Mouse (Mus musculus) lung, postnatal 14 days (tissue): ENCODE results near the gene Cd3e.
"Not testable (repeated sequence)": the region's sequence is repeated elsewhere in the genome, so short reads cannot be mapped to it uniquely, and the experiment has no call there.

Source experiments
- DNase-seq: peaks from one replicate; pipeline ENCODE4 v3.0.0; 2021

The Cd3e gene

DNA sequence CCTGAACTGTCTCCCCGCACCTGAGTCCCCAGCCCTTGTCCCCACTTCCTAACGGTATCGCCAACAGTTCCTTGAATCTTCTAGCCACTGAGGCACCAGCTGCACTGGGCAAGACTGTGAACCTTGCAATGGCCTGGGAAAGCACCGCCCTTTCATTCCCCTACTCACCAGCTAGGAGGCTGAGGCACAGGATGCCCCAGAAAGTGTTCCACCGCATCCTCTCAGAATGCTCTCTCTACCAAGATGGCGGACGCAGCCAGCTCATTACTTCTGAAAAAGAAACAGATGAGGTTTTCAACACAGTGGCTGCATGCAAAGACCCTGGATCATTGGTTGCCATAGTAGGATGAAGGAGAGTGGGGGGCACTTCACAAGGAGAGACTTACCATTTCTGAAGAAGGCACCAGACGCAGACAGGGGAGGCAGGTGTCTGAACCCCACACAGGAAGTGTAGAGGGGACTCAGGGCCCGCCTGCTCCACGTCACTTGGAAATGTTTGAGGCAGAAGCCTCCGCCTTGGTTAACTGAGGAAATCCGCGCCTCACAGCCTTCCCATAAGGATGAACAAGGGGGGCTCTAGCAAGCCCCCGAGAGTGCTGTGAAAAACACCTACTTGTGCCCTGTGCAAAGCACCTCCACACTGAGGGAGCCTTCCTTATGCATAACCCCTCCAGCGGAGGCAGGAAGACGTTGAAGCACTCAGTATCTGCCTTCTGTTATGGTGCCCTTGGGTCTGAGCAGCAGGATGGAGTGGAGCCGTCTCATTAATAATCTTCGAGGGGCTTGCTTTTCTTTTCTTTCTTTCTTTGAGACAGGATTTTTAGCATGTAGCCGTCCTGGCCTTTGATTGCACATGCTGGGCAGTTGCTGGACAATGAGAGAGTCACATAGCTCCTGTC lies at the start of gene Cd3e:
TSS of gene Cd3e (minus strand) at position 448 of the 899 bp plus-strand sequence.
- no peak for DNase-seq

DNA sequence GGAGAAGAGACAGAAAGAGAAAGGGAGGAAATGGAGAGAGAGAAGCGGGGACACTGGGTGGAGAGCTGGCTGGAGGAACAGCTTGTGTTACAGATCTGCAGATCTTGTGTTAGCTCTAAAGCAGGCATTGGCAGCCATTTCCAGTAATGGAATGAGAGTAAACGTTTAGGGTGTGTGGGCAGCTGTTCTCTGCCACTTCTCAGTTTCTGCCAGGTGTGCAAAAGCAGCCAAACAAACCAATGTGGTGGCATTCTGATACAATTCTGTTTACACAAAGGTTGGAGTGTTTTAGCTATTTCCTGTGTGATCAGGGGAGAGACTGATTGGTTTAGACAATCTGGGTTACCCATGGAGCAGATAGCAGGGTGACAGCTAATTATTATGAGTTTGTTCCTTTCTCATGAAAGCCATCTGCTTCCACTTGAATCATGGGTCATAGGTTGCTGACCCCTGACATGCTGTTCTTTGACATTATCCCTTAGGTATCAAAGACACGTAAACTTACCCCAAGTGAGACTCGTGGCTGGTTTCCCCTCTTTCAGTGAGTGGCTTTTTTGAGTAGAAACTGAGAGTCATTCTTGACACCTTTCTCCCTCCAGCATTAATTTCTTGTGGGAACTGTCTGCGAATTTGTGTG lies 49.0 kb upstream of the Cd3e start:
- DNase-seq: no peak

DNA sequence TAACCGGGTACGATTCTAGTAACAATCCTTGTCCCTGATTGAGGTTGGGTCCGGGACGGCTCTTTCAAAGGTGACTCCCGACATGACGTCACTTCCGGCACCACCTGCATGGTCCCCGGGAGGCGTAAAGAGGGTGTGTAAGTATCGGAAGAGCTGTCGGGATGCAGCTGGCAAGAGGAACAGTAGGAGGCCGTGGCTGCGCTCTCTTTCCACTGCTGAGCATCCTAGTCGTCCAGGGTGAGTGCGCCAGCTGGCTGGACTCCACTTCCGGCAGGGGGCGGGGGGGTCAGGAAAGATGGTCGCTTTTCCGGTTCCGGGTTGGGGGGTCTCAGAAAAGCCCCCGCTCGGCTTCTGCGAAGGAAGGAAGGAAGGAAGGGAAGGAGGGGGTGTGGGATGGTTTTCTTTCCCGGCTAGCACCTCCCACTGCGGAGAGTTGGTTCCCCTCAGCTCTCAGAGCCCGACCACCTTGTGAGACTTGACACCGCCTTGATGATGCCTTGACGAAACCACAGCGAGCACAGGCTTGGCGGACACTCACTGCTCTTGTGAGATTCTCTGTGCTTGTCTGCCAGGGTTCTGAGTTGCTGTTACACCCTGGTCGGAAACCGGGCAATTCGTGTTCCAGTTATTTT lies 45.8 kb upstream of the Cd3e start, which contains the start of gene Mpzl3:
TSS of gene Mpzl3 (plus strand) at position 105 of the 632 bp plus-strand sequence.
- DNase-seq: peak; percentile 82

DNA sequence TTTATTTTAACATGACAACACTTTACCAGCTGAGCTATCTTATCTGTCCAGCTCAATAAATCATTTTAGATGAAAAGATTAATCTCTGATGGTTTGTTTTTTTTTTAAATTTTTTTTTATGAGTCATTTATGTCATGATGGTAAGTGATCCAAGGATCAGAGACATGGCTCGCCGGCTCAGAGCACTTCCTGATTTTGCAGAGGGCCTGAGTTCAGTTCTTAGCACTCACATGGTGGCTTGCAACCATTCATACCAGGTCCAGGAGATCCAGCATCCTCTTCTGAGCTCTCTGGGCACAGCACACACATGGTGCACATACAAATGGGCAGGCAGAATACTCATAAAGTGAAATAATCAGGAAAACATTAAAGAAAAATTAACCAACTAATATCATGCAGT lies 40.9 kb upstream of the Cd3e start:
- DNase-seq: no peak

DNA sequence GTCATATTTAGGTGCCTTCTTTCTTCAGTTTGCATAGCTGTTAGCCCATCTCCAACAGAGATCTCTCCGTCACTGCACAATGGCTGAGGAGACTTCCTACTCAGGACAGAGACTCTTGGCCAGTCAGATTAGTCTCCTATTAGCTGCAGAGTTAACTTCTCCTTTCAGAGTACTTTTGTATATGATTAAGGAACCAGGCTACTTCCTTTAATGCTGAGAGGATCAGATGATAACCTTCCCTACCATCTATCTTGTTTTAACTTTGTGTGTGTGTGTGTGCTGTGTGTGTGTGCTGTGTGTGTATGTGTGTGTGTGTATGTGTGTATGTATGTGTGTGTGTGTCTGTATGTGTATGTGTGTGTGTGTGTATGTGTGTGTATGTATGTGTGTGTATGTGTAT lies 40.3 kb upstream of the Cd3e start:
- DNase-seq: no peak

DNA sequence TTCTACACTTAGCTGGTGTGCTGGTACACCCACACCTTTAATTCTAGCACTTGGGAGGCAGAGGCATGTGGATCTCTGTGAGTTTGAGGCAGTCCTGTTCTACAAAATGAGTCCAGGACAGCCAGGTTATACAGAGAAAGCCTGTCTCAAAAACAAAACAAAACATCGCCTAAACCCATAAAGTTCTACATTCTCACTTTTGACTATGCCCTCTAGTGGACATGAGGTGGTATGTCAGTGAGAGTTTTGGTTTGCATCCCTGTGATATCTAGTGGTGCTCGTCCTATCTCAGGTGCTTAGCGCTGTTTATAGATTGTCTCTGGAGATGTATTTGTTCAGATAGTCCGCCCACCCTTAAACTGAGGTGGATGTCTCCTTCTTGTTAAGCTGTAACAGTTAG lies 39.1 kb upstream of the Cd3e start:
- DNase-seq: peak; percentile 31

DNA sequence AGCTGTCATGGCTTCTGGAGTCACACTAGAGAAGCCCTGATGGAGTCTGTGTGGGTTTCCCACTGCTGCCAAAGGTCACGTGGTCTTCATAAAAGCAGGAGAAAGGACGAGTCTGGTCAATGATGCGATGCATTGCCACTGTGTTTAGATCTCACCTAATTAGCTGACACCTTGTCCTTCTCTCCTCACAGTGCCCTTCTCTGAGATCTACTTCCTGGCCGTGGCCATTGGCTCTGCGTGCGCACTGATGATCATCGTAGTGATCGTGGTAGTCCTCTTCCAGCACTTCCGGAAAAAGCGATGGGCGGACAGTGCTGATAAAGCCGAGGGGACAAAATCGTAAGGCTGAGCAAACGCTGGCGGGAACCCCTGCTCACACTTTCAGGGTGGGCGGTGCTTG lies 37.5 kb upstream of the Cd3e start:
- no peak for DNase-seq

DNA sequence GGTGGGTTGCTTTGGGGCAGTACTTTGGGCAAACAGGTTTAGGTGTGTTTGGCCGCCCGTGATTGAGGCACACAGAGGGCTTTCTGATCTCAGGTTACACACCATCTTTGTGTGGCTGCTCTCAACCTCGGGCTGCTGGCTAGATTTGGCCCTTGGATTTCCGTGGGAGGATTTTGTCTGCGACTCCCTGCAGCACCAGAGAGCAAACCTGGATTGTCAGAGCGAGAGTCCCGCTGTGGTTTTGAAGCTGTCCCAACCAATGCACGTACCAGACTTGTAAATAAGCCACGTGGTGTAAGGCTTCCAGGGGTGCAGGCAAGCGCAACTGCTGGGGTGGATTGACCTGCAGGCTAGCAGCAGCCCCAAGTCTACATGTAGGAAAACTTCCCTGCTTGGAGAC lies 33.5 kb upstream of the Cd3e start:
- no peak for DNase-seq

DNA sequence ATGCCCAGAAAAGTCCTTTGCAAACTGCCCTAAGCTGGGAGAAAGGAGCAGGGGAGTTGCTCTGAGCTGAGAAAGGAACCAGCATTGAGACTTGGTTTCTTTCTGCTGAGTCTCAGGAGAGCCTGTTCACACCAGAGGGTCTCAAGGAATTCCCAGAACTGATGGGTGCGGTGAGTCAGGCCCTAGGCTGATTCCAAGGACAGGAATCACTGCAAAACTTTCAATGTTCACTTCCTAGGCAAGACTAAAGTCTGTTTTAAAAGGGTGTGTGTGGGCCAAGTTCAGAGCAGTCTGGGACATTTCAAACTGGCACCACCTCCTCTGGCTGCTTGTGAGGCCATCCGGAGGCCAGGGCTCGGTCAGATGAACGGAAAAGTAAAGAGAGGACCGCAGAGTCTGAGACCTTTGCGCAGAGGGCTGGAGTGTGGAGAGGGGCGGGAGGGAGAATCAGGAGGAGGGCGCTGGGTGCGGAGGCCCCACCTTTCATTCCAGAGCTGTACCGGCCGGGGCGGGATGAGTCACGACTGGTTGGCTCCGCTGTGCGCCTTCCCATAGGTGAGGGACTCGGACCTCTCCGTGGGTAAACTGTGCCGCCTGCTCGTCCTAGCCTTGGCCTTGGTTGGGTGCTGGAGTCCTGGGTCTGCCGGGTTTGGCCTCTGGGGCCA lies 32.8 kb upstream of the Cd3e start:
- DNase-seq: peak; percentile 53

DNA sequence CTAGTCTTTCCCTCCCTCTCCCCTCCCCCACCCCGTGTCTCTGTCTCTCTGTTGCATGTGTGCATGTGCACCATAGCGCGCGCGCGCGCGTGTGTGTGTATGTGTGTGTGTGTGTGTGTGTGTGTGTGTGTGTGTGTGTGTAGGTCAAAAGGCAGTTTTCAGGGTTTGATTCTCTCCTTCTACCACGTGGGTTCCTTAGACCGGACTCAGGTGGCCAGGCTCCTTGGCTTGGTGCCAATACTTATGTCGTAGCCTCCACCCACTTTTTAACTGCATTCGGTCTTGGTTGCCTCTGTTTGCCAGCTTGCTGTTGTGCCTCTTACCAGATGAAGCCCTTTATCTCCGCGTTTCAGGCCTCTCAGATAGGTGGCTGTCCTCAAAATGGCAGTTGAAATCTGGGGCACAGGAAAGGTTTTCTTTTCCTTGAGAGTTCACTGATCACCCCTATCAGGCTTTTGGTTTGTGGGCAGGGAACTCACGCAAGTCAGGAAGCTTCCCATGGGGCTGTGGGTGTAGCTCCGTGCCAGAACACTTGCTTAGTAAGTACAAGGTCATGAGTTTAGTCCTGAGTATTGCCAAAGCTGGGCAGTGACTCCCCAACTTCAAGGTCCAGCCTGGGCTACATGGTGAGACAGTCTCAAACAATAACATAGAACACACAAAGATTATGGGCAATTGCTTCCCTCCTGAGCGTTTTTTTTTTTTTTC lies 31.9 kb upstream of the Cd3e start:
- DNase-seq: no peak

DNA sequence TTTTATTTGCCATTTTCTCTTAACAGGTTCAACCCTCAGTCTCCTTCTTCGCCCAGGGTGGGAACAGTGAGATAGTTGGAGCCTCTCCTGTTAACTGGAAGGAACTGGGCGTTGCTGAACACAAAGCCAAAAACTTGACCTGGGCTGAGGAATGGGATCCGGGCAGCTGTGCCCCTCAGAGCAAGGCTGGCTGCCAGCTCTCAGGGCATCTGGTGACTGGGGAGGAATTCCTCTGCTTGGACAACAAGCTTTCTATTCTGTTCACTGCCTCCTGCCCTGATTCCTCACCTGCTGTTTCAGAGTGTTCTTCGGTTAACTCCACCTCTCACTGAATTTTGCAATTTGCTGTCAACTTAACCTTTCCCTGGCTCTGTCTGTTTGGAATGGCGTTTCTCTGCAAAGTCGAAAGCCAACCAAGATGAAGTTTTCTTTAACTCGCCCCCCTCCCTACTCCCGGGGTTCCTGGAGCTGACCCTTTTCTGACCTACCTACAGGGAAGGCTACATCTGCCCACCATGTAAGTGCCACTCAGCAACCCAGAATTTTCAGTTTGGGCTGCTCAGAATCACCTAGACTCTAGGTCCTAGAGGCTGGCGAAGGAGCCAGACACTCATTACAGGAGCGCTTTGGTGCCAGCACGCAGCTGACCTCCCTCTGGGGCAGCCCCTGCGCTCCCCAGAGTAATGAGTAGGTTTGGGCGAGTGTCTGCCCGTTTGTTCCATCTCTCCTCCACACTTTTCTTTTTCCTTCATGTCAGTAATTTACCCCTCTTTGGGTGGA lies 30.8 kb upstream of the Cd3e start:
- DNase-seq: no peak

DNA sequence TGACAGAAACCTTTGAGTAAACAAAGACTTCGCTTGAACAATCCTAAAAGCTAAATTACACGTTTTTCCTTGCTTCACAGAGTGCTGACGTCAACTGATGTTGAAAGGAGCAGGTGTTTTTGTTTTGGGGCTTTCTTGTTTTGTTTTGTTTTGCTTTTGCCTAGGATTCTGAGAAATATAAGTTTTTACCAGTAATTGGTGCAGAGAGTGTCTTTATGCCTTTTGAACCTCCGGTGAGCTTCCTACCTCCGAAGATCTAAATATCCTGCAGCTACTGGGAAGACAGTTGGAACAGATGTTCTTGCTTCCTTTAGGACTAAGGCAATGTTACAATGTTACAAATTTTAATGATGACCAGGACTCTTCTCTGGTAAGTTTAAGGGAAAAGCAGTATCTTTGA lies 30.1 kb upstream of the Cd3e start, which contains the start of gene Mpzl2:
TSS of gene Mpzl2 (plus strand) at position 301 of the 400 bp plus-strand sequence.
- no peak for DNase-seq

DNA sequence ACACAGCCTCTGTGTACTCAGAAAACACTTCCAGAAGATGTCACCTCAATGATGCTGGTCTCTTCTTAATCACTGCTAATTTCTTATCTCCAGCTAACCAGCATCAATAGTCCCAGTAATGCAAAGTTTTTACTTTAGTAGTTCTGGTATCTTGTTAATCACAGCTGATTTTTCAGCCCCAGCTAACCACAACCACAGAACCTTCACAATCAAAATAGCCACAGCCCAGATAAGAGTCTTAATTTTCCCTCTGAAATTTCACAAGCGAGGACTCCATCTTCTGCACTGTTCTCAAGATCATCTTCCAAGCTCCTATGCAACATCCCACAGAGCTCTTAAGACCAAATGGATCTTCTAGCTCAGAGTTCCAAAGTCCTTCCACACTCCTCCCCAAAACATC lies 28.4 kb upstream of the Cd3e start:
- DNase-seq: not testable (repeated sequence)

DNA sequence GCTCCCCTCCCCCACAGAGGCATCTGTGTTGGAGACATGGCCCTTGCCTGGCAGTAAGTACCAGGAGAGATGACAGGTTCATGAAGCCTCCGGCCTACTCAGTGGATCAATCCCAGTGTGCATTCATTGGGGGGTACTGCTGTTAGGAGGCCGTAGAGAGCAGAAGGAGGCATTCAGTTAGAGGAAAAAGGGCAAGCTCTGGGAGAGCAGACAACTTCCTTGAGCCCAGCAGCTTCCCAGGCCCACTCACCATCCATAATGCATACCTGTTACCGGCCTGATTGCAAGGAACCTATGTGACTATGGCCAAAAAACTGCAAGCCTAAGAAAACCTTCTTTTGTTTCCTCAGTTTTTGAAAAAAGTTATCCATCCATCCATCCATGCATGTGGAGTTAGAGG lies 25.1 kb upstream of the Cd3e start:
- DNase-seq: no peak

DNA sequence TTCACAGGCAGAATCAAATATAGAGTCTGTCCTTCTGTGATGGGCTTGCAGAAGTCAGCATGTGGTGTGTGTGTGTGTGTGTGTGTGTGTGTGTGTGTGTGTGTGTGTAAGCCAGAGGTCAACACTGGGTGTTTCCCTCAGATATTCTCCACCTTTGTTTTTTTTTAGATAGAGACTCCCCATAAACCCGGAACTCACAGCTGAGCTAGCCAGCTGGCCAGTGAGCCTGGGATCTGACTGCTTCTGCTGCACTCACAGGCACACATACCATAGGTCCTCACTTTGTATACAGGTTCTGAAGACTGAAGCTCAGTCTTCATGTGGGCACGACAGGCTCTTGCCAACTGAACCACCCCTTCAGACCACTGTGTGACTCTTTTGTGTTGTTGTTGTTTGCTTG lies 22.8 kb upstream of the Cd3e start:
- no peak for DNase-seq

DNA sequence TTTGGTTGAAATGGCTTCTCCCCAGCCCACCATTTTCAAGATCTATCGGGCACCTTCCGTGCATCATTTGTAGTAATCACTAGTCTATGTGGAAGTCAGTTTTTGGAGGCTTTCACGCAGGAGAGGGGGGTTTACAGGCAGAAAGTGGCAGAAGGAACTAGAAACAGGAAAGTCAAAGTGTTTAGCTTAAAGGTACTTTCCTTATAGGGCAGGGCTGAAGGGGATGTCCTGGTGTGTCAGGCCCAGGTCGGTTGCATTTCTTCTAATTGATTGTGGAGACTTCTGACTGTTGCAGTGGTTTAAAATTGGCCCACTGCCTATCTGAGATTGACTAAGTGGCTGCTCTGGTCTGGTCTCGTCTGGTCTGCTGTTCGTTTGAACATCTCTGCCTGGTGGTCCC lies 20.9 kb upstream of the Cd3e start:
- no peak for DNase-seq

DNA sequence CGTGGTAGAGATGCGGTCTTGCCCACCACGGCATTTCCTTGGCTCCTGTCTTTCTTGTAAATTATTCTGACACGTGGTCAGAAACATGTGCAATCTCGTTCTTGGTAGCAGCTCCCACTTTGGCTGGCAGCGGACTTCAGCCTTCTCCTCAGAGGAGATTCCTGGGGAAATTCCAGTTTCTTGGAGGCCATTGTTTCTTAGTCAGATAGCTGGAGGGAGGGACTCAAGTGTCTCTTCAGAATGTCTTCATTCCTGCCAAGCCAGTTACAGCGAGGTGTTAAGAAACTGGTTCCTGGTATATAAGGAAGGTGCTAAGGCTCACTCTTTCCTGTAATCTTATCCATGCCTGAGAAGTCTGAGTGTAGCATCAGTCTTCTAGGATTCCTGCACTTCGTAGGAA lies 17.9 kb upstream of the Cd3e start:
- no peak for DNase-seq

DNA sequence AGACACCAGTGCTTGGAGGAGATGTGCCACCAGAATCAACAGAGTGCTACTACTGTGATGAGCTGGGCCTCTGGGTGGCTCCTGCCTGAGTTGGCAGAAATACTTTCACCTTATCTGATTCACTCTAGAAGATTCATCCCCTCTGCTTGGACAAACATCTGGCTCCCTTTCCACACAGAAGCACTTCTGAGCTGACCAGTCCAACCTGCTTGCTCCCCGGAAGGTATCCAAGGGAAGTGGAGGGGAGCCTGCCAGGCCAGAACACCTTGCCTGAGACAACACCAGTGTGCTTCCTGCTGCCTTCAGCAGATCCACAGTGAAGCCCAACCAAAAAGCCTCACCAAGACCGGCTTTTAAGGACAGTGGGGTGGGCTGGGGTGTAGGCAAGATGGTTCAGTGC lies 14.8 kb upstream of the Cd3e start:
- no peak for DNase-seq

DNA sequence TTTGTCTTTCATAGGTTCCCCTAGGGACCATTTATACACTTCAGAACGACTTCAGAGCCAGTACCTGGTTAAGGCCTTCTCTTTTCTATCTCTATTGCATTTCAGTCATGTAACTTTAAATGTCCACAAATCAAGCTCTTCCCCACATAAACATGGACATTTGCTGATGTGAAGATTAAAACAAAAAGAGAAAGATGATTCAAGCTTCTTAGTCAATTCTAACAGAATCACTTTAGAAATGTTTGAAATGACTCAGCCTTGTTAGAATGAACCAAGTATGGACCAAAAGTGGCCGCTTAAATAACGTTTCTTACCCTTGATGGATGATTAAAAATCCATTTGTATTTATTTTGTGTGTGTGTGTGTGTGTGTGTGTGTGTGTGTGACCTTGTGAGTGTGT lies 14.2 kb upstream of the Cd3e start:
- DNase-seq: no peak

DNA sequence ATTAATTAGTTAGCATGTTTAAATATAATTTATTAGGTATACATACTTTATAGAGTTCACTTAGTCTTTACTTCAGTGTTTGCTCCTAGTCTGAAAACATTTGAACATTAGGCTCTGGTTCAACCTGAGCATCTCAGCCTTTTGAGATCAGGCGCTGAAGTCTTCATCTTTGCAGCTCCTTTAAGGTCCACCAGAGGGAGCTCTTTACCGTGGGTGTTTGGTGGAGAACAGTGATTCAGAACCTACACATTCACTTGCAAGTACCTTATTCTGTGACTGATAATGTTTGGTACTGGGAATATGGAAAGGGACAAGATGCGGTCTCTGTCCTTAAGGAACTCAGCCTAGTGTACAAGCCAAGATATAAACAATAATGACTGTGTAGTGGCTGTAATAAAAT lies 13.4 kb upstream of the Cd3e start:
- DNase-seq: peak; percentile 73

DNA sequence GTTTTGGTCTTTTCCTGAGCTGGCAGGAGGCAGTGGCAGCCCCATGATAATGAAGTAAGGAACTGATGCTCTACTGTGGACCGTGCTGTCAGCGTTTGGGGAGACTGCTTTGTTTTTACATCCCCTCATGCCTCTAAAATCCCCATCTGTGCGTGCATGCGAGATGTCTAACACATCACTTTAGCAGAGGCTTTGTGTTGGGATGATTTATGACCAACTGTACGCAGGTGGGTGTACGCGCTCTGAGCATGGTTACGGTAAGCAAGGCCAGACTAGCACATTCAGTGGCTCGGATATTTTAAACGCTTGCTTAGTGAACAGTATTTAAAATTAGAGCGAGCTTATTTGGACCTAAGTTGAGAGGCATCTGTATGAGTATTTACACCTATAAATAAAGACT lies 8.6 kb upstream of the Cd3e start:
- no peak for DNase-seq

DNA sequence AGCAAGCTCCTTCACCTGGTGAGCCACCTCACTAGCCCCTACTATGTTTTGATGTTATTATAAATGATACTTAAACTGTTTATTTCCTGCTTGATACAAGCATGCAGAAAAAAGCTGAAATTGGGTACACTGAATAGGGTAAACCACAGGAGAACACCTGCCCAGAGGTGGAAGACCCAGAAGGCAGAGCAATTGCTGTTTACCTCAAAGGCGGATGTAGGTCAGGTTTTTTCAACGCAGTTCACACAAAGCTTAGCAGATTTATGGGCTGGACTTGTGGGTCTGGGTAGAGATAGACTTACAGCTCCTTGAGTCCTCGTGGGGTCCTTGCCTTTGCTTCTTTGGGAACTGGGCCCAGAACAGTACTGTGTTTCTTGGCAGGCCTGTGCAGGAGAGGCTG lies 6.4 kb upstream of the Cd3e start:
- DNase-seq: no peak
